Mouse (Mus musculus) T-helper 1 cell (primary cell): ENCODE results near the gene Cdhr2.

Source experiments
- in situ Hi-C: fragments of 300-600 bp; cut with MboI, MseI; formaldehyde crosslinking; loops from one replicate; pipeline ENCODE4 v1.15.1; 2025; ENCODE audit warnings: high pct_unique_total_duplicates

The Cdhr2 gene

GRCm38 (mm10) chr13:54749864-54750411 lies 48.7 kb downstream of the Cdhr2 start, which contains the start of gene Gprin1:
Gprin1 (minus strand) TSS chr13:54749874.
- in situ Hi-C loops, result no loop called here

GRCm38 (mm10) chr13:54750699-54751098 lies 49.4 kb downstream of the Cdhr2 start:
- in situ Hi-C loops, result no loop called here

- in situ Hi-C loops, result no loop called here
Observed at GRCm38 (mm10) chr13:54752656-54753055, 51.4 kb downstream of the Cdhr2 start.

- in situ Hi-C loops, result no loop called here
Observed at GRCm38 (mm10) chr13:54753733-54754132, 52.5 kb downstream of the Cdhr2 start.

GRCm38 (mm10) chr13:54754169-54755080 lies 53.2 kb downstream of the Cdhr2 start:
- in situ Hi-C loops, result no loop called here

GRCm38 (mm10) chr13:54755201-54755830 lies 54.1 kb downstream of the Cdhr2 start:
- in situ Hi-C loops, result no loop called here

- in situ Hi-C loops, result no loop called here
Observed at GRCm38 (mm10) chr13:54756156-54756712, 55.0 kb downstream of the Cdhr2 start.

- in situ Hi-C loops, result no loop called here
Observed at GRCm38 (mm10) chr13:54757093-54757830, 56.0 kb downstream of the Cdhr2 start.

GRCm38 (mm10) chr13:54758045-54758755 lies 56.9 kb downstream of the Cdhr2 start:
- in situ Hi-C loops, result no loop called here

GRCm38 (mm10) chr13:54758756-54759470 lies 57.7 kb downstream of the Cdhr2 start:
- in situ Hi-C loops, result no loop called here

GRCm38 (mm10) chr13:54759496-54759895 lies 58.2 kb downstream of the Cdhr2 start:
- in situ Hi-C loops, result no loop called here

- in situ Hi-C loops, result no loop called here
Observed at GRCm38 (mm10) chr13:54760164-54760795, 59.0 kb downstream of the Cdhr2 start.

- in situ Hi-C loops, result no loop called here
Observed at GRCm38 (mm10) chr13:54760906-54761305, 59.6 kb downstream of the Cdhr2 start.

- in situ Hi-C loops, result no loop called here
Observed at GRCm38 (mm10) chr13:54765281-54766191, 64.3 kb downstream of the Cdhr2 start.

GRCm38 (mm10) chr13:54766192-54766768 lies 65.0 kb downstream of the Cdhr2 start, which contains the start of gene Sncb:
Sncb (minus strand) TSS chr13:54766595.
- in situ Hi-C loops, result no loop called here

GRCm38 (mm10) chr13:54767012-54767411 lies 65.8 kb downstream of the Cdhr2 start:
- in situ Hi-C loops, result no loop called here

- in situ Hi-C loops, result no loop called here
Observed at GRCm38 (mm10) chr13:54780592-54780991, 79.3 kb downstream of the Cdhr2 start.

- in situ Hi-C loops, result no loop called here
Observed at GRCm38 (mm10) chr13:54781086-54781485, 79.8 kb downstream of the Cdhr2 start.
